Mouse (Mus musculus): ENCODE measurements at regions not wholly inside any gene's neighbourhood (a gene's known extent, or its start where the extent isn't known, plus 50 kb on each side); places are given as distances from the start of the nearest gene placed in this dataset.

DNA sequence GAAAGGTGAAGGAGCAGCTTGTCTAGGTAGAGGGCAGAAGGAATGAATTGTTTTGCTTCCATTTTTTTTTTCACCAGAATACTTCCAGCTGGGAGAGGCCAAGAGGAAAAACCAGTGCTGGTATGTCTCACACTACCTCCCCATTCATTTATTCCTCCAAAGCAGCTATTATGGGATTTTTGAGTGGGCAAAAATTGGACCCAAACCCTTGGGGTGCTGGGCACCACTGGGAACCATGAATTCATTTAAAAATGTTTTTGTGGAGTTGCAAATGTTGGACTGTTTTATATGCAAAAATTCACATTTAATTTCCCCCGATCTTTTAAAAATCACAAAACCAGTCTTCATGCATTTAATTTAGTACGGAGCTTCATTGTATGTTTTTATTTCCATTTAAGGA is 287.1 kb upstream of the Mki67 start:
- TF ChIP-seq KAT2A (conservative IDR thresholded peaks at IDR 0.05; ENCODE audit: low read depth, low read length), result no peak
- TF ChIP-seq MYC (IDR thresholded peaks at IDR 0.05; ENCODE audit: low read depth, low read length), result no peak
- no peaks in the 10 kb centered on the region for H3K27me3 ChIP-seq (ENCODE audit: control insufficient read depth in 1 of 2, insufficient read depth in 2 of 2, low read length in 2 of 2)
- H3K9ac ChIP-seq (ENCODE audit: control insufficient read depth, low read depth, low read length, poor library complexity, severe bottlenecking), result no peak overlapping the region
- no peak for DNase-seq (ENCODE audit: low read depth, low spot score)
- no peaks in the 10 kb centered on the region for H3K36me3 ChIP-seq (ENCODE audit: control insufficient read depth in 1 of 2, insufficient read depth in 2 of 2, low read length in 2 of 2)
- no peaks in the 10 kb centered on the region for H3K4me1 ChIP-seq (ENCODE audit: control insufficient read depth in 1 of 2, insufficient read depth in 2 of 2, low read length in 2 of 2)
- no peak overlapping the region for H3K27ac ChIP-seq (ENCODE audit: control insufficient read depth, low read depth, low read length)
- H3K79me2 ChIP-seq (ENCODE audit: control insufficient read depth, insufficient read depth, low read length, poor library complexity), result no peaks in the 10 kb centered on the region
- H3K9me3 ChIP-seq (replicated peaks; ENCODE audit: insufficient read depth, low read length), result no peaks in the 10 kb centered on the region
- no peak overlapping the region for H3K4me3 ChIP-seq (ENCODE audit: control insufficient read depth in 1 of 2, insufficient read depth in 1 of 2, low read depth in 2 of 2, low read length in 2 of 2)

DNA sequence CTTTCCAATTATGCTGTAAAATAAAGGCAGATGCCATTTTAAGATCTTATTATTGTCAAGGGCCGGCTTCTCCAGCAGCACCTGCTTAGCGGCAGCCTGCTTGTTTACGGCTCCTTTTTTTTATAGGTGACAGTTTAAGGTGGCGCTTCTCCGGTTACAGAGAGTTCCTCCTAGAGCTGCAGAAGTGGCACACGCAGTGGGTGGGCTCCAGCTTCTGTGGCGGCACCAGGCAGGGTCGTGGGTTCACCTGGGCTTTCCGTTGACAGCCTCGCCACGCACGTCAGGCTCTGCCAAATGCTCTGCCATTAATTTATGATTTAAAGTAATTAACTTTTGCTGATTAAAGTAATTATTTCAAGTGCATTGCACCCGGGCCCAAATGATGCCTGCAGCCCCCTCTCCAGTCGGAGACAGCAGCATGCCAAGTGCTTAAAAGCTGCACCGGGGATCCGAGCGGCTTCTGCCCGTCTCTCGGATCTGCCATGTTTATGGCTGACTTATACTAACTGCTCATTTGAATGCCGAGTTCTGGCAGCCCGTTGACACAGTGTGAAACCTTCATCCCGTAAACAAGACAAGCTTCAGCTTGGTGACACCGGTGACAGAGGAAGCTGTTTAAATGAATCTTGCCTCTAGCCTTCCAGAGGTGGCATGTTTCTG is 291.8 kb upstream of the Mki67 start:
- no peak for DNase-seq (ENCODE audit: low read depth, low spot score)
- H3K79me2 ChIP-seq (ENCODE audit: control insufficient read depth, insufficient read depth, low read length, poor library complexity), result no peaks in the 10 kb centered on the region
- H3K9ac ChIP-seq (ENCODE audit: control insufficient read depth, low read depth, low read length, poor library complexity, severe bottlenecking), result no peak overlapping the region
- H3K9me3 ChIP-seq (replicated peaks; ENCODE audit: insufficient read depth, low read length), result no peaks in the 10 kb centered on the region
- H3K36me3 ChIP-seq (ENCODE audit: control insufficient read depth in 1 of 2, insufficient read depth in 2 of 2, low read length in 2 of 2), result no peaks in the 10 kb centered on the region
- no peak for TF ChIP-seq KAT2A (conservative IDR thresholded peaks at IDR 0.05; ENCODE audit: low read depth, low read length)
- TF ChIP-seq SMC3 (IDR thresholded peaks at IDR 0.05; ENCODE audit: low read depth, low read length), result no peak
- TF ChIP-seq ZNF384 (IDR thresholded peaks at IDR 0.05; ENCODE audit: low read depth, low read length), result no peak
- TF ChIP-seq TBP (IDR thresholded peaks at IDR 0.05; ENCODE audit: low read depth, low read length), result no peak
- TF ChIP-seq SIN3A (IDR thresholded peaks at IDR 0.05; ENCODE audit: low read length), result no peak
- no peak for TF ChIP-seq RCOR1 (IDR thresholded peaks at IDR 0.05; ENCODE audit: low read depth, low read length)
- TF ChIP-seq MXI1 (IDR thresholded peaks at IDR 0.05; ENCODE audit: low read depth, low read length), result no peak
- H3K27me3 ChIP-seq (ENCODE audit: control insufficient read depth in 1 of 2, insufficient read depth in 2 of 2, low read length in 2 of 2), result no peaks in the 10 kb centered on the region
- H3K4me1 ChIP-seq (ENCODE audit: control insufficient read depth in 1 of 2, insufficient read depth in 2 of 2, low read length in 2 of 2), result no peaks in the 10 kb centered on the region
- H3K27ac ChIP-seq (ENCODE audit: control insufficient read depth, low read depth, low read length), result no peak overlapping the region
- no peak overlapping the region for H3K4me3 ChIP-seq (ENCODE audit: control insufficient read depth in 1 of 2, insufficient read depth in 1 of 2, low read depth in 2 of 2, low read length in 2 of 2)

DNA sequence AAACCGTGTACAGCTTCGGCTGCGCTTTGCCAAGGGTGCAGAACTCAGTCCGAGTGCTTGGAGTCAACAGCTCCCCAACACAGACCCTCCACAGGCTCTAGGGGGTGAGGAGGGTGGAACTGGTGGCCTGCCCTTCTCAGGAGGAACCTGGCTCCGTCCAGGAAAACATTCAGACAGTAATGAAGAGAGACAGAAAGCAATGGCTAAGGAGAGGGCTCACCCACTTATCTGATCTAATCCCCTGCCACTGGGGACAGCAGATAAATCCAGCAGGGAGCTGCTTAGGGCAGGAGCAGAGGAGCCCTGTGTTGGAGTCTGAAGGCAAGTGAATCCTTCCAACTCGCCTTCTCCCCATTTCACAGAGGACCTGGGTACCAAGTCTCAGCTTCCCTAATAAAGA is 292.3 kb upstream of the Mki67 start:
- Histone ChIP-seq H3K4me1 (ENCODE audit: control insufficient read depth in 1 of 2, insufficient read depth in 2 of 2, low read length in 2 of 2) (no peaks in the 10 kb centered on the region), H3K27me3 (ENCODE audit: control insufficient read depth in 1 of 2, insufficient read depth in 2 of 2, low read length in 2 of 2) (no peaks in the 10 kb centered on the region), H3K4me3 (ENCODE audit: control insufficient read depth in 1 of 2, insufficient read depth in 1 of 2, low read depth in 2 of 2, low read length in 2 of 2) (no peak overlapping the region), H3K27ac (ENCODE audit: control insufficient read depth, low read depth, low read length) (no peak overlapping the region), H3K9me3 (replicated peaks; ENCODE audit: insufficient read depth, low read length) (no peaks in the 10 kb centered on the region), H3K36me3 (ENCODE audit: control insufficient read depth in 1 of 2, insufficient read depth in 2 of 2, low read length in 2 of 2) (no peaks in the 10 kb centered on the region), H3K9ac (ENCODE audit: control insufficient read depth, low read depth, low read length, poor library complexity, severe bottlenecking) (no peak overlapping the region), H3K79me2 (ENCODE audit: control insufficient read depth, insufficient read depth, low read length, poor library complexity) (no peaks in the 10 kb centered on the region)
- TF ChIP-seq CHD1 (IDR thresholded peaks at IDR 0.05; ENCODE audit: low read depth, low read length) (no peak), GATA1 (IDR thresholded peaks at IDR 0.05; ENCODE audit: low read depth, low read length) (no peak), CHD2 (IDR thresholded peaks at IDR 0.05; ENCODE audit: low read length) (no peak), MAZ (IDR thresholded peaks at IDR 0.05; ENCODE audit: low read depth, low read length) (no peak), UBTF (IDR thresholded peaks at IDR 0.05; ENCODE audit: borderline replicate concordance, insufficient read depth, low read depth, low read length) (no peak), POLR2AphosphoS2 (IDR thresholded peaks at IDR 0.05; ENCODE audit: low read length) (no peak), KAT2A (conservative IDR thresholded peaks at IDR 0.05; ENCODE audit: low read depth, low read length) (no peak), POLR2A (IDR thresholded peaks at IDR 0.05; ENCODE audit: control insufficient read depth in 1 of 2, insufficient read depth in 1 of 2, low read depth in 1 of 2, low read length in 2 of 2, poor library complexity in 1 of 2) (no peak), SMC3 (IDR thresholded peaks at IDR 0.05; ENCODE audit: low read depth, low read length) (no peak), JUND (IDR thresholded peaks at IDR 0.05; ENCODE audit: low read depth, low read length) (no peak), ZKSCAN1 (IDR thresholded peaks at IDR 0.05; ENCODE audit: low read depth, low read length) (no peak), USF2 (IDR thresholded peaks at IDR 0.05; ENCODE audit: borderline replicate concordance in 1 of 2, insufficient read depth in 1 of 2, low read depth in 1 of 2, low read length in 2 of 2) (no peak), RCOR1 (IDR thresholded peaks at IDR 0.05; ENCODE audit: low read depth, low read length) (no peak), POLR2AphosphoS5 (IDR thresholded peaks at IDR 0.05; ENCODE audit: borderline replicate concordance, low read depth, low read length) (no peak), SIN3A (IDR thresholded peaks at IDR 0.05; ENCODE audit: low read length) (no peak), TBP (IDR thresholded peaks at IDR 0.05; ENCODE audit: low read depth, low read length) (no peak), TCF12 (IDR thresholded peaks at IDR 0.05; ENCODE audit: low read depth, low read length) (no peak), ETS1 (IDR thresholded peaks at IDR 0.05; ENCODE audit: low read depth, low read length) (no peak)
- no peak for DNase-seq (ENCODE audit: low read depth, low spot score)

Measured in MEL (cell line).